Mouse (Mus musculus) CH12.LX (cell line): Measurements from ENCODE around the gene Dhrs1. TPM values are rescaled to one million over a fixed set of nuclear protein-coding genes. Genes with fewer than 3 reads are reported as not detected.

Experiments used
- DNase-seq: peaks from one replicate; pipeline ENCODE4 v3.0.0-alpha.2; 2013; ENCODE audit errors: extremely low read depth
- H3K27ac ChIP-seq: 2 replicates; pipeline ENCODE4 v1.5.1; 2012; ENCODE audit warnings: low read depth, mild to moderate bottlenecking, control low read depth, moderate library complexity; ENCODE audit not compliant: insufficient read depth
- H3K27me3 ChIP-seq: replicated peaks from 2 replicates; pipeline ENCODE3; 2012; ENCODE audit warnings: inconsistent platforms
- H3K36me3 ChIP-seq, 2 experiments: replicated peaks in 1 of 2; 2 replicates each; pipeline versions ENCODE3 to v1.6.1; 2012; ENCODE audit warnings: inconsistent platforms in 1 of 2, low read length in 1 of 2, mild to moderate bottlenecking in 1 of 2, mixed read lengths in 1 of 2, moderate library complexity in 1 of 2; ENCODE audit not compliant: control insufficient read depth in 1 of 2, insufficient read depth in 1 of 2
- H3K4me1 ChIP-seq, 2 experiments: 2 replicates each; pipeline ENCODE4 v1.6.1; 2012; ENCODE audit warnings: inconsistent platforms in 1 of 2, moderate library complexity in 1 of 2; ENCODE audit not compliant: insufficient read depth in 2 of 2, control insufficient read depth in 1 of 2
- H3K4me2 ChIP-seq: 2 replicates; pipeline ENCODE4 v1.6.1; 2012; ENCODE audit warnings: low read depth, mild to moderate bottlenecking, control low read depth; ENCODE audit not compliant: poor library complexity, insufficient read depth, severe bottlenecking
- H3K4me3 ChIP-seq, 3 experiments: fragments of 150-350 bp in 1 of 3; sonication (generic) in 1 of 3; replicated peaks in 1 of 3; 2 replicates each; pipeline versions ENCODE3 to v1.5.1; 2011 to 2012; ENCODE audit warnings: low read depth in 2 of 3, low read length in 2 of 3, mild to moderate bottlenecking in 2 of 3, moderate library complexity in 2 of 3, control low read depth in 1 of 3, improper control_type of control experiment in 1 of 3, inconsistent platforms in 1 of 3, mixed read lengths in 1 of 3; ENCODE audit not compliant: poor library complexity in 1 of 3
- H3K79me2 ChIP-seq: replicated peaks from 2 replicates; pipeline ENCODE4 v1.6.1; 2012; ENCODE audit warnings: mild to moderate bottlenecking, moderate library complexity; ENCODE audit not compliant: control insufficient read depth, poor library complexity, insufficient read depth, severe bottlenecking; ENCODE audit errors: extremely low read depth
- H3K9ac ChIP-seq: 2 replicates; pipeline ENCODE4 v1.6.1; 2012; ENCODE audit warnings: low read depth, mild to moderate bottlenecking, control low read depth, moderate library complexity; ENCODE audit not compliant: insufficient read depth
- H3K9me3 ChIP-seq: replicated peaks from 2 replicates; pipeline ENCODE3; 2012; ENCODE audit warnings: low read length, inconsistent platforms, mixed read lengths
- BHLHE40 ChIP-seq: IDR thresholded peaks from 2 replicates; pipeline ENCODE4 v1.6.1; 2011; ENCODE audit warnings: mild to moderate bottlenecking, low read depth, low read length, improper control_type of control experiment
- CHD1 ChIP-seq: IDR thresholded peaks from 2 replicates; pipeline ENCODE4 v1.6.1; 2012; ENCODE audit warnings: low read depth, low read length, improper control_type of control experiment, inconsistent platforms
- CTCF ChIP-seq, 2 experiments: IDR thresholded peaks in 1 of 2; conservative IDR thresholded peaks in 1 of 2; 2 replicates each; pipeline ENCODE4 v1.5.1; 2011 to 2012; ENCODE audit warnings: low read depth in 2 of 2, low read length in 2 of 2, improper control_type of control experiment in 1 of 2, inconsistent platforms in 1 of 2, mild to moderate bottlenecking in 1 of 2, moderate library complexity in 1 of 2
- E2F4 ChIP-seq: IDR thresholded peaks from 2 replicates; pipeline ENCODE4 v1.6.1; 2011; ENCODE audit warnings: low read depth, low read length, improper control_type of control experiment; ENCODE audit not compliant: insufficient replicate concordance
- EP300 ChIP-seq: IDR thresholded peaks from 2 replicates; pipeline ENCODE4 v1.6.1; 2011; ENCODE audit warnings: low read length, improper control_type of control experiment
- ETS1 ChIP-seq: conservative IDR thresholded peaks from 2 replicates; pipeline ENCODE4 v1.6.1; 2012; ENCODE audit warnings: low read depth, mild to moderate bottlenecking, inconsistent platforms, low read length, improper control_type of control experiment, moderate library complexity
- IRF4 ChIP-seq: IDR thresholded peaks from 2 replicates; pipeline ENCODE4 v1.6.1; 2014; ENCODE audit warnings: low read depth, mild to moderate bottlenecking, inconsistent platforms, low read length, improper control_type of control experiment
- MAFK ChIP-seq: IDR thresholded peaks from 2 replicates; pipeline ENCODE4 v1.6.1; 2011; ENCODE audit warnings: low read length, improper control_type of control experiment; ENCODE audit not compliant: insufficient replicate concordance
- MAX ChIP-seq: IDR thresholded peaks from 2 replicates; pipeline ENCODE4 v1.6.1; 2011; ENCODE audit warnings: low read length, improper control_type of control experiment
- MAZ ChIP-seq: IDR thresholded peaks from 2 replicates; pipeline ENCODE4 v1.6.1; 2012; ENCODE audit warnings: low read depth, mild to moderate bottlenecking, inconsistent platforms, low read length, improper control_type of control experiment, moderate library complexity
- NELFE ChIP-seq: IDR thresholded peaks from 2 replicates; pipeline ENCODE4 v1.6.1; 2011; ENCODE audit warnings: low read depth, low read length, improper control_type of control experiment
- NRF1 ChIP-seq: IDR thresholded peaks from 2 replicates; pipeline ENCODE4 v1.6.1; 2014; ENCODE audit warnings: low read depth, mild to moderate bottlenecking, inconsistent platforms, low read length, improper control_type of control experiment, moderate library complexity
- POLR2A ChIP-seq: IDR thresholded peaks from 2 replicates; pipeline ENCODE4 v1.6.1; 2011; ENCODE audit warnings: low read depth, mild to moderate bottlenecking, improper control_type of control experiment, low read length
- RAD21 ChIP-seq: IDR thresholded peaks from 2 replicates; pipeline ENCODE4 v1.6.1; 2011; ENCODE audit warnings: low read depth, mild to moderate bottlenecking, low read length, improper control_type of control experiment, moderate library complexity
- SIN3A ChIP-seq: IDR thresholded peaks from 2 replicates; pipeline ENCODE4 v1.6.1; 2012; ENCODE audit warnings: low read length, improper control_type of control experiment, inconsistent platforms
- TBP ChIP-seq: conservative IDR thresholded peaks from 2 replicates; pipeline ENCODE4 v1.6.1; 2011; ENCODE audit warnings: low read depth, low read length, improper control_type of control experiment
- TCF12 ChIP-seq: IDR thresholded peaks from 2 replicates; pipeline ENCODE4 v1.6.1; 2014; ENCODE audit warnings: low read depth, mild to moderate bottlenecking, inconsistent platforms, low read length, improper control_type of control experiment
- ZC3H11A ChIP-seq: IDR thresholded peaks from 2 replicates; pipeline ENCODE4 v1.6.1; 2012; ENCODE audit warnings: low read depth, mild to moderate bottlenecking, inconsistent platforms, low read length, improper control_type of control experiment
- dilution Hi-C: fragments of 300-500 bp; cut with MboI; formaldehyde crosslinking; loops from 2 replicates; pipeline ENCODE4 v1.14.3; 2020; ENCODE audit warnings: low sequenced_read_pairs; ENCODE audit not compliant: extremely low pct_unique_long_range_greater_than_20kb, extremely low pct_ligation_motif_present
- in situ Hi-C: fragments of 300-500 bp; cut with MboI; formaldehyde crosslinking; loops from 3 replicates; pipeline ENCODE4 v1.14.3; 2019; ENCODE audit warnings: low sequenced_read_pairs, low pct_ligation_motif_present, low pct_unique_long_range_greater_than_20kb, mixed read lengths
- polyA plus RNA-seq: library from polyadenylated mRNA; unstranded; fragments of >175 nt; gene quantifications from 2 replicates; pipeline ENCODE4 v1.2.1, GENCODE M21; 2012; ENCODE audit warnings: low read depth; ENCODE audit not compliant: insufficient read length
- total RNA-seq, 2 experiments: library from RNA; depleted of rRNA; stranded (reverse); fragments of 300-350 nt in 1 of 2; fragments of >200 nt in 1 of 2; gene quantifications; 2 replicates each; pipeline ENCODE4 v1.2.3; 2012 to 2014

Gene Dhrs1
- total and polyA plus RNA-seq, 3 experiments = 26.1 to 34.1 (median 33.2) TPM

- H3K4me2 ChIP-seq = no peak overlapping the region
- in situ Hi-C loops = no loop called here
- H3K36me3 ChIP-seq = peaks cover 22 to 23% of the 10 kb centered on the region in 2 experiments
- no peak for TF ChIP-seq NRF1
- H3K27ac ChIP-seq = no peak overlapping the region
- peaks cover 3% of the 10 kb centered on the region for H3K27me3 ChIP-seq
- no peak overlapping the region for H3K9ac ChIP-seq
- H3K4me1 ChIP-seq = peaks cover 0 to 18% of the 10 kb centered on the region in 2 experiments; a peak in 2 of 4 replicates
- H3K79me2 ChIP-seq = no peaks in the 10 kb centered on the region
- no peak overlapping the region for H3K4me3 ChIP-seq
- dilution Hi-C loops = no loop called here
- no peaks in the 10 kb centered on the region for H3K9me3 ChIP-seq
- no peak for DNase-seq
Observed at GRCm38 (mm10) chr14:55735758-55736157, 9.7 kb downstream of the Dhrs1 start.

GRCm38 (mm10) chr14:55735334-55735733, 10.2 kb downstream of the Dhrs1 start:
- Histone ChIP-seq H3K27me3 (peaks cover 8% of the 10 kb centered on the region), H3K4me3 (no peak overlapping the region), H3K36me3 (peaks cover 18 to 19% of the 10 kb centered on the region in 2 experiments), H3K79me2 (no peaks in the 10 kb centered on the region), H3K9me3 (no peaks in the 10 kb centered on the region), H3K27ac (no peak overlapping the region), H3K4me1 (peaks cover 0 to 18% of the 10 kb centered on the region in 2 experiments; a peak in 2 of 4 replicates), H3K9ac (no peak overlapping the region)
- in situ Hi-C loops = no loop called here
- DNase-seq = no peak
- TF ChIP-seq CTCF (conservative IDR thresholded peaks at IDR 0.05 in 1 of 2, IDR thresholded peaks at IDR 0.05 in 1 of 2; ENCODE audit: low read depth in 2 of 2, low read length in 2 of 2) (no peak), MAX (no peak), POLR2A (no peak), ZC3H11A (no peak), IRF4 (no peak), NELFE (no peak), TCF12 (no peak), EP300 (no peak), MAFK (no peak), RAD21 (no peak), CHD1 (no peak), E2F4 (no peak), BHLHE40 (no peak)
- TF ChIP-seq, all 38 proteins: peak for 0
- H3K4me2 ChIP-seq = no peak overlapping the region
- dilution Hi-C loops = no loop called here

- Histone ChIP-seq H3K4me1 (peaks cover 0 to 18% of the 10 kb centered on the region in 2 experiments; a peak in 2 of 4 replicates), H3K4me3 (no peak overlapping the region), H3K9me3 (no peaks in the 10 kb centered on the region), H3K27ac (no peak overlapping the region), H3K4me2 (no peak overlapping the region), H3K79me2 (no peaks in the 10 kb centered on the region), H3K9ac (no peak overlapping the region), H3K36me3 (peaks cover 13 to 14% of the 10 kb centered on the region in 2 experiments), H3K27me3 (peaks cover 8% of the 10 kb centered on the region)
- dilution Hi-C loops = no loop called here
- TF ChIP-seq NELFE (no peak), TBP (no peak), MAZ (no peak), ETS1 (no peak), EP300 (no peak), SIN3A (no peak)
- no peak for DNase-seq
- in situ Hi-C loops = no loop called here
Observed at GRCm38 (mm10) chr14:55734869-55735268, 10.6 kb downstream of the Dhrs1 start.
